ENCODE assay signal across 39 mouse cellular contexts in the genomic region with DNA sequence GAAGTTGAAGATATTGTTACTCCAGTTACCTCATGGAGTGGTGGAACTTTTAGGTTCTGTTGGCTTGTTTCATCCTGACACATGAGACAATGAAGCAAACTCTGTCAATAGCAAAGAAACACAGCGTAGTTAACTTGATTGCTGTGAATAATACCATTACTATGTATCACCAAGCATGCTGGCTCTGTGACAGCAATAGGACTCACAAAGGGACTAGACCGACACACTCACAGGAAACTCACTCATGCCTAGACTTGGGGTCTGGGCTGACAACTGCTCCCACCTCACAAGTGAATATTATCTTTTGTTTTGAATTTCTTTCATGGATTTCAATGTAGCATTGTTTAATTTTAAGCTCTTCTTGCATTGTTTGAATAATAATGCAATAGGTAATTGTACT. TPM values are rescaled to one million over a fixed set of nuclear protein-coding genes. Genes with fewer than 3 reads are reported as not detected.
"Had no signal": no experiment of that assay in that cellular context is flagged by ENCODE, and none has a peak within 500 bp of the region (broad histone marks: within the 10 kb centered on the region; RNA-seq: fewer than 3 reads in every experiment).

No protein-coding gene starts in this region.

- H3K4me2 ChIP-seq: heart, embryonic 11.5 days; heart, embryonic 12.5 days; heart, embryonic 13.5 days; heart, embryonic 15.5 days; hindbrain, embryonic 12.5 days; hindbrain, embryonic 13.5 days; hindbrain, embryonic 14.5 days; hindbrain, embryonic 15.5 days; intestine, embryonic 15.5 days; kidney, embryonic 15.5 days had no signal

- ATAC-seq: hindbrain, embryonic 16.5 days; hindbrain, postnatal 0 days; inflammation-experienced regulatory T-cells, adult 6 months; intestine, embryonic 15.5 days; intestine, embryonic 16.5 days; intestine, postnatal 0 days had no signal

- H3K4me1 ChIP-seq: heart, embryonic 12.5 days; heart, embryonic 13.5 days; heart, embryonic 15.5 days; hindbrain, embryonic 10.5 days; hindbrain, embryonic 12.5 days; hindbrain, embryonic 13.5 days; hindbrain, embryonic 15.5 days; intestine, embryonic 15.5 days; kidney, embryonic 15.5 days had no signal

- H3K27ac ChIP-seq: heart, embryonic 13.5 days; heart, embryonic 15.5 days; hindbrain, embryonic 10.5 days; hindbrain, embryonic 12.5 days; hindbrain, embryonic 13.5 days; hindbrain, embryonic 14.5 days; hindbrain, embryonic 15.5 days; hindbrain, postnatal 0 days; intestine, embryonic 15.5 days; kidney, embryonic 15.5 days; kidney, postnatal 0 days; layer of hippocampus, adult 2 months; left cerebral cortex, adult 2 months had no signal

- H3K36me3 ChIP-seq: heart, embryonic 12.5 days; heart, embryonic 13.5 days; heart, embryonic 15.5 days; hindbrain, embryonic 10.5 days; hindbrain, embryonic 12.5 days; hindbrain, embryonic 13.5 days; hindbrain, embryonic 15.5 days; intestine, embryonic 15.5 days; kidney, embryonic 15.5 days had no signal

- H3K27me3 ChIP-seq: heart, embryonic 12.5 days; heart, embryonic 13.5 days; heart, embryonic 15.5 days; hindbrain, embryonic 12.5 days; hindbrain, embryonic 13.5 days; hindbrain, embryonic 15.5 days; intestine, embryonic 15.5 days; kidney, embryonic 15.5 days had no signal

- H3K9ac ChIP-seq: heart, embryonic 12.5 days; heart, embryonic 13.5 days; heart, embryonic 15.5 days; hindbrain, embryonic 12.5 days; hindbrain, embryonic 13.5 days; hindbrain, embryonic 14.5 days; hindbrain, embryonic 15.5 days; intestine, embryonic 15.5 days; kidney, embryonic 15.5 days had no signal

- DNase-seq: heart, postnatal 10 days; heart, postnatal 14 days; heart, postnatal 36 days; heart, postnatal 4 days; kidney, adult 11 months; kidney, adult 18-20 months; kidney, adult 2 months; kidney, adult 8-10 months; kidney, adult 9 months; kidney, postnatal 10 days; kidney, postnatal 14 days; kidney, postnatal 25 days; kidney, postnatal 36 days; kidney, postnatal 4 days; layer of hippocampus, adult 9-11 months; layer of hippocampus, postnatal 36 days had no signal

- H3K4me3 ChIP-seq: heart, embryonic 12.5 days; heart, embryonic 13.5 days; heart, embryonic 15.5 days; hindbrain, embryonic 10.5 days; hindbrain, embryonic 12.5 days; hindbrain, embryonic 13.5 days; hindbrain, embryonic 15.5 days; intestine, embryonic 15.5 days; kidney, embryonic 15.5 days; layer of hippocampus, adult 2 months; left cerebral cortex, adult 2 months had no signal

- H3K9me3 ChIP-seq: heart, embryonic 12.5 days; heart, embryonic 13.5 days; heart, embryonic 15.5 days; hindbrain, embryonic 10.5 days; hindbrain, embryonic 12.5 days; hindbrain, embryonic 13.5 days; hindbrain, embryonic 15.5 days; intestine, embryonic 15.5 days; kidney, embryonic 15.5 days had no signal

RNA-seq across cellular contexts. Expression of a gene that starts 15.8 kb away (rescaled TPM):
- total RNA-seq: heart, postnatal 10 days; heart, postnatal 14 days; heart, postnatal 25 days; heart, postnatal 36 days; hematopoietic stem cell, adult 5-6 weeks had no signal
- polyA plus RNA-seq: inflammation-experienced regulatory T-cells, adult 6 months; intestine, postnatal 0 days; kidney, embryonic 16.5 days; large intestine, adult 2 months had no signal
